Mouse (Mus musculus): ENCODE data around the gene Usb1.

- TF ChIP-seq CTCF (IDR thresholded peaks at IDR 0.05; ENCODE audit: extremely low read depth, insufficient read depth, low read length), result no peak
- no peak for TF ChIP-seq POLR2A (IDR thresholded peaks at IDR 0.05; ENCODE audit: extremely low read depth, insufficient read depth, low read length)
Measured at GRCm38 (mm10) chr8:95363849-95364248, 31.8 kb downstream of the Usb1 start.
